Mouse (Mus musculus): ENCODE data around the gene Crat.

DNA sequence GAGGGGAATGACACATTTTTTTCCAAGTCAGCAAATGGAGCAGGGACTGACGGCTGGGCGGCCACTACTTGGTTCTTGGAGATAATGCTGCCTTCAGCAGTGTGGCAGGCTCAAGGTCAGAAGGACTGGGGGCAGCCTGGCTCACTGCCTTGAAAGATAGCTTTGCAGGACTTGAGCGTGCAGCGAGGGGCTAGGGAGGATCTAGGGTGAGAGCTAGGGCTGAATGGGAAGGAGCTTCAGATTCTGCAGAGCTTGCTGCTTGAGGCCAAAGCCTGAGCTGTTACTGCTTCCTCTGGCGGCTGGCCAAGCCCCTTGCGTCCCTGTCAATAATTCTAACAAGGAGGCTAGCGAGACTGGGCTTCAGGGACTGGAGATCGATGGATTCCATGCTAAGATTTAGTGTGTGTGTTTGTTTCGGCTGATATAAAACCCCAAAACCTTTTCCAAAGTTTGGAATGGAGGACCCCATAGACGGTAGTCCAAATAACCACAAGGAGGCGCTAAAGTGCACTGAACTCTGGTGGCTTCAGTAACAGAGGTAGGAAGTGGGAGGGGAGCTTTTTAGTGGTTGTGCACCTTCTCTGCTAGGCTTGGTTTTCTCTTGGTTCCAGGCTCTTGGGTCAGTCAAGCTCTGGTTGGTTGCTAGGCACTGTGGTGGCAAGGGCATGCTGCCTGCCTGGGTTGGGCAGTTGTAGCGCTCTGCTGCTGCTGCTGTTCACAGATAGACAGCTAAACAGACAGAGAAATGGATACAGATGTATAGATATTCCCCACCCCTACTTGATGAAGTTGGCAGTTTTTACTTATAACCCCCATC, 25.3 kb upstream of the Crat start:
- no peak for TF ChIP-seq EP300 (IDR thresholded peaks at IDR 0.05; ENCODE audit: low read depth)
- TF ChIP-seq CTCF (IDR thresholded peaks at IDR 0.05; ENCODE audit: low read depth) = peak; percentile 78
